Mouse (Mus musculus) forebrain, embryonic 13.5 days (tissue): Measurements from ENCODE around the gene Kcnmb1. TPM values are rescaled to one million over a fixed set of nuclear protein-coding genes. Genes with fewer than 3 reads are reported as not detected.

ENCODE experiments used
- ATAC-seq: fragments of 200-750 bp; cut with Nextera tagmentation; 2 replicates; pipeline ENCODE4 v1.8.0; 2017
- H3K27ac ChIP-seq: fragments of 300-500 bp; sonication (generic); 2 replicates; pipeline ENCODE4 v1.5.1; 2015; ENCODE audit warnings: inconsistent platforms, mild to moderate bottlenecking, moderate library complexity
- H3K27me3 ChIP-seq: fragments of 300-500 bp; sonication (generic); 2 replicates; pipeline ENCODE4 v1.6.1; 2015; ENCODE audit warnings: mild to moderate bottlenecking, inconsistent platforms
- H3K36me3 ChIP-seq: fragments of 300-500 bp; sonication (generic); 2 replicates; pipeline ENCODE4 v1.6.1; 2015; ENCODE audit warnings: mild to moderate bottlenecking, inconsistent platforms; ENCODE audit not compliant: poor library complexity, severe bottlenecking
- H3K4me1 ChIP-seq: fragments of 300-500 bp; sonication (generic); 2 replicates; pipeline ENCODE4 v1.6.1; 2015; ENCODE audit warnings: inconsistent platforms
- H3K4me2 ChIP-seq: fragments of 300-500 bp; sonication (generic); 2 replicates; pipeline ENCODE4 v1.6.1; 2015; ENCODE audit warnings: inconsistent platforms, mild to moderate bottlenecking, moderate library complexity
- H3K4me3 ChIP-seq: fragments of 300-500 bp; sonication (generic); 2 replicates; pipeline ENCODE4 v1.5.1; 2015; ENCODE audit warnings: mild to moderate bottlenecking, inconsistent platforms
- H3K9ac ChIP-seq: fragments of 300-500 bp; sonication (generic); 2 replicates; pipeline ENCODE4 v1.6.1; 2015; ENCODE audit warnings: mild to moderate bottlenecking, inconsistent platforms
- H3K9me3 ChIP-seq: fragments of 300-500 bp; sonication (generic); replicated peaks from 2 replicates; pipeline ENCODE4 v1.6.1; 2016; ENCODE audit warnings: inconsistent platforms
- WGBS: fragments of 180-500 bp; shearing (Covaris S2); methylation state at CpG from one replicate; pipeline ENCODE4 v1.1.7; 2015; 5-methylcytosine and 5-hydroxymethylcytosine counted together
- polyA plus RNA-seq: library from polyadenylated mRNA; unstranded; fragments of >200 nt; fragmentation: Nextera tagmentation; extraction: Ambion mirVana; gene quantifications from 2 replicates; pipeline ENCODE4 v1.2.1, GENCODE M21; 2015

Kcnmb1 gene
- polyA plus RNA-seq = 0.05 and 0.09 TPM in 2 replicates

DNA sequence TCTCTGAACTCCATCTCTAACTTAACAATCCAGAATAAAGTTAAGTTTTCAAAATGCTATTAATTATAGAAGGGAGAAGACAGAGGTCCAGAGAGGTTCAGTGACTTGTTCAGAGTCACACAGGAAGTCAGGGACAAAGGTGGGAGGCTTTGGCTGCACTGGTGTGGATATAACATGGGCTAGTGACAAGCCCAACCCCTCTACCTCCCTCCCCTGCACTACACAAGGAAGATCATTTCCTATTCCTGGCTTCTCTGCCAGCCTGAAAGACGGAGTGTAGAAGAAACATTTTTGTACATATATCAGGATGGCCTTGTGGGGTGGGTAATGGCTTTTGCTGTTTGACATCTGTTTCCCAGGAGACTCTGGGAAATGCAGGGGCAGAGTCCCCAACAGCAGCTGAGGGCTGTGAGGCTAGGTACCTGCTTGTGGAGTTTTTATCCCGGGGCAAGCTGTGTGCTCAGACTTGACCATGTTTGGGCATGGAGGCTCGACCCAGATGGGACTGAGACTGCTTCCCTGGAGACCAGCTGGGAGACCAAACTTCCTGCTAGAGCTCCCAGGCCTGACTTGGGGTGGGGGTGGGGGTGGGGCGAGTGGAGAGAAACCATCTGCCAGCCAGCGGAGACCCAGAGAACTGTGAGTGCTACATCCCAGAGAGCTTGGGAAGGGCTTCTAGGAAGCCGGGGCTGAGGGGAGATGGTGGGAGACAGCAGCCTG is at the start of gene Kcnmb1:
Gene Kcnmb1, plus strand, starts transcription at position 326 of the 720 bp plus-strand sequence.
- 0 out of 2 replicates have a peak, but pooled peaks have one; percentile 27 for ATAC-seq
- no peaks in the 10 kb centered on the region for H3K9me3 ChIP-seq
- H3K9ac ChIP-seq = no peak within 1 kb of the TSS
- H3K4me3 ChIP-seq = no peak within 1 kb of the TSS
- no peak within 1 kb of the TSS for H3K4me2 ChIP-seq
- 61% methylated on average over 6 of the region's 6 CpGs for WGBS
- H3K4me1 ChIP-seq = no peaks in the 10 kb centered on the region
- no peak within 1 kb of the TSS for H3K27ac ChIP-seq
- H3K36me3 ChIP-seq = no peaks in the 10 kb centered on the region
- no peaks in the 10 kb centered on the region for H3K27me3 ChIP-seq

DNA sequence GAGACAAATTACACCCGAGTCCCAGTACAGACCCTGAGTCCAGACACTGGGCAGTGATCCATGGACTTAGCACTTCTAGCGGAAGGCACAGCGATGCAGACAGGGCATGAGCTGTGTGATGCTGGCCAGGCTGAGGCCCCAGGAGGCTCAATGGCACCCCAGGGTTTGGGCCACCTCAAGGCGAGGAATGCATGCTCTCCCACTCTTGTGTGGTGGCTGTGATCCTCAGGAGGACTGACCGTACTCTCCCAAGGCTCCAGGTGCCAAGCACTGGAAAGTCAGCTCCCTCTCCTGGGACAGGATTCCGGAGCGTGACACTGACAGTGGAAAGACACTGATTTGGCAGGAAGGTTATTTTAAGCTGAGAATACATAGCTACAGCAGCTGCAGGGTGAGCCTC is 49.8 kb upstream of the Kcnmb1 start:
- H3K9ac ChIP-seq = no peak overlapping the region
- H3K4me1 ChIP-seq = peaks cover 15% of the 10 kb centered on the region
- no peak overlapping the region for H3K27ac ChIP-seq
- H3K27me3 ChIP-seq = no peaks in the 10 kb centered on the region
- no peak overlapping the region for H3K4me2 ChIP-seq
- no peaks in the 10 kb centered on the region for H3K9me3 ChIP-seq
- no peak overlapping the region for H3K4me3 ChIP-seq
- ATAC-seq = no peak
- 84% methylated on average over 7 of the region's 7 CpGs for WGBS
- H3K36me3 ChIP-seq = no peaks in the 10 kb centered on the region

GRCm38 (mm10) chr11:33914216-33914615 is 48.6 kb upstream of the Kcnmb1 start:
- no peaks in the 10 kb centered on the region for H3K27me3 ChIP-seq
- H3K4me2 ChIP-seq = no peak overlapping the region
- no peak overlapping the region for H3K9ac ChIP-seq
- ATAC-seq = no peak
- H3K36me3 ChIP-seq = no peaks in the 10 kb centered on the region
- H3K4me1 ChIP-seq = peaks cover 15% of the 10 kb centered on the region
- 48% methylated on average over 12 of the region's 12 CpGs for whole genome bisulfite sequencing
- no peak overlapping the region for H3K27ac ChIP-seq
- no peaks in the 10 kb centered on the region for H3K9me3 ChIP-seq
- no peak overlapping the region for H3K4me3 ChIP-seq

GRCm38 (mm10) chr11:33917574-33917973 is 45.2 kb upstream of the Kcnmb1 start:
- H3K4me3 ChIP-seq = no peak overlapping the region
- H3K4me1 ChIP-seq = peaks cover 5% of the 10 kb centered on the region
- no peaks in the 10 kb centered on the region for H3K9me3 ChIP-seq
- no peaks in the 10 kb centered on the region for H3K27me3 ChIP-seq
- 23% methylated on average over 6 of the region's 6 CpGs for WGBS
- no peak overlapping the region for H3K4me2 ChIP-seq
- H3K27ac ChIP-seq = no peak overlapping the region
- no peaks in the 10 kb centered on the region for H3K36me3 ChIP-seq
- peak; percentile 82 for ATAC-seq
- H3K9ac ChIP-seq = no peak overlapping the region

GRCm38 (mm10) chr11:33918424-33918823 is 44.4 kb upstream of the Kcnmb1 start:
- Histone ChIP-seq H3K4me1 (no peaks in the 10 kb centered on the region), H3K27me3 (no peaks in the 10 kb centered on the region), H3K4me2 (no peak overlapping the region), H3K4me3 (no peak overlapping the region), H3K36me3 (no peaks in the 10 kb centered on the region), H3K9ac (no peak overlapping the region), H3K9me3 (no peaks in the 10 kb centered on the region), H3K27ac (no peak overlapping the region)
- 25% methylated on average over 2 of the region's 2 CpGs for WGBS
- ATAC-seq = no peak

DNA sequence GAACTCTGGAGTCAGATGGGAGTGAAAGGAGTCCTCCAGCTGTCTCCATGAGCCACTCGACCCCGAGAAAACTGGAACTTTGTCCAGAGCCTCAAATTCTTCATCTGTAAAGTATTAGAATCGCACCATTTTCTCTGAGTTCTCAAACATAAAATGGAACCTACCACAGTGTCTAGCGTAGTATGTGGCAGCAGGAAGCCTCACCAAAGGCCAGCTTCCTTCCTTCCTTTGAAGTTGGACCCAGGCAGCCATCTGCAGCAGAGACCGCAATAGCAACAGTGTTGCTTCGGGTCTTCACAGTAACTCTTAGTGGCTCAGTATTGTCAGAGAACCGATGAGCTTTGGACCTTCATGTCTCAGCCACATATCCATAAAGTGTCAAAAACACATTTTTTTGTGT is 43.0 kb upstream of the Kcnmb1 start:
- no peak for ATAC-seq
- WGBS = 91% methylated on average over 7 of the region's 7 CpGs
- Histone ChIP-seq H3K9me3 (no peaks in the 10 kb centered on the region), H3K9ac (no peak overlapping the region), H3K4me2 (no peak overlapping the region), H3K4me1 (no peaks in the 10 kb centered on the region), H3K4me3 (no peak overlapping the region), H3K27me3 (no peaks in the 10 kb centered on the region), H3K36me3 (no peaks in the 10 kb centered on the region), H3K27ac (no peak overlapping the region)

DNA sequence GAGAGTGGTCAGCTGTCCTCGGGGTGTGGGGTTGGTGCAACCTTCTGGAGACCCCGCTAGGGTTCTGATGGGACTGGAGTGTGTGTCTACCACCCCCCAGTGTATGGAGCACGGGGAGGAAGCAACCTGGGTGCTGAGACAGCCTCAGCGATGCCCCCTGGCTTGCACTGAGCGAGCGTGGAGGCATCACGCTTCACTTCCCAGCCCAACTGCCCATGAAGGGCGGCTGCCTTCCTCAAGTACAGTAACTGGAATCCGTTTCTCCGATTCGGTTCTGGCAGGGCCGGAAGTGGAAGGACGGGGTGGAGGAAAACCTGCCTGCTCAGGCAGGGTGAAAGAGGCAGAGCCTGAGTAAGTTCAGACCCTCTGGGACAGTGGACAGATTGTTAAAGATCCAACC is 41.4 kb upstream of the Kcnmb1 start:
- H3K9me3 ChIP-seq = no peaks in the 10 kb centered on the region
- ATAC-seq = no peak
- 0 out of 2 replicates have a peak, but pooled peaks cover 2% of the 10 kb centered on the region for H3K4me1 ChIP-seq
- H3K9ac ChIP-seq = no peak overlapping the region
- H3K4me2 ChIP-seq = no peak overlapping the region
- H3K27me3 ChIP-seq = no peaks in the 10 kb centered on the region
- no peak overlapping the region for H3K4me3 ChIP-seq
- no peak overlapping the region for H3K27ac ChIP-seq
- WGBS = 69% methylated on average over 13 of the region's 13 CpGs
- no peaks in the 10 kb centered on the region for H3K36me3 ChIP-seq

DNA sequence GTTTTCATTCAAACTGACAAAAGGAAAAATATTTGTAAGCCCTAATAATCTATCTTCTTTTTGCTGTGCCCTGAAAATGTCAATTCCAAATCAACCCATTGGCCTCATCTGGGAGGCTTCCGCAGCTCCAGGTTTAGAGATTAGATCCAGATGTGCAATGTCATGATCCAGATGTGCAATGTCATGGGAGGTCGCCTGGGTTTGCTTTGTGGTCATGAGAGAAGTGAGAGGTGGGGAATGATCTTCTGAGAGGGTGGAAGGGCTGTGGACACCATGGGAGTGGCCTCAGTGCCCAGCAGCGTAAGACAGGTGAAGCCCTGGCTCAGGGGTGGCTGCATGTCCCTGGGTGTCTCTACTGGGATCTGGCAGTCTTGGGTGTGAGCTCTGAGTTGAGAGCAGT is 39.8 kb upstream of the Kcnmb1 start:
- no peaks in the 10 kb centered on the region for H3K9me3 ChIP-seq
- H3K36me3 ChIP-seq = no peaks in the 10 kb centered on the region
- 0 out of 2 replicates have a peak, but pooled peaks cover 9% of the 10 kb centered on the region for H3K4me1 ChIP-seq
- no peaks in the 10 kb centered on the region for H3K27me3 ChIP-seq
- no peak overlapping the region for H3K9ac ChIP-seq
- no peak overlapping the region for H3K4me2 ChIP-seq
- no peak overlapping the region for H3K27ac ChIP-seq
- WGBS = 73% methylated on average over 3 of the region's 3 CpGs
- ATAC-seq = no peak
- H3K4me3 ChIP-seq = no peak overlapping the region

GRCm38 (mm10) chr11:33925778-33926177 is 37.0 kb upstream of the Kcnmb1 start:
- Histone ChIP-seq H3K4me3 (no peak overlapping the region), H3K9ac (no peak overlapping the region), H3K36me3 (no peaks in the 10 kb centered on the region), H3K4me2 (no peak overlapping the region), H3K9me3 (no peaks in the 10 kb centered on the region), H3K27ac (no peak overlapping the region), H3K4me1 (0 out of 2 replicates have a peak, but pooled peaks cover 12% of the 10 kb centered on the region), H3K27me3 (no peaks in the 10 kb centered on the region)
- WGBS = 65% methylated on average over 8 of the region's 8 CpGs
- ATAC-seq = no peak

GRCm38 (mm10) chr11:33926551-33926950 is 36.3 kb upstream of the Kcnmb1 start:
- ATAC-seq = no peak
- no peaks in the 10 kb centered on the region for H3K36me3 ChIP-seq
- no peak overlapping the region for H3K4me2 ChIP-seq
- no peaks in the 10 kb centered on the region for H3K27me3 ChIP-seq
- H3K27ac ChIP-seq = no peak overlapping the region
- 71% methylated on average over 2 of the region's 2 CpGs for WGBS
- H3K9me3 ChIP-seq = no peaks in the 10 kb centered on the region
- H3K9ac ChIP-seq = no peak overlapping the region
- H3K4me1 ChIP-seq = 0 out of 2 replicates have a peak, but pooled peaks cover 12% of the 10 kb centered on the region
- no peak overlapping the region for H3K4me3 ChIP-seq

DNA sequence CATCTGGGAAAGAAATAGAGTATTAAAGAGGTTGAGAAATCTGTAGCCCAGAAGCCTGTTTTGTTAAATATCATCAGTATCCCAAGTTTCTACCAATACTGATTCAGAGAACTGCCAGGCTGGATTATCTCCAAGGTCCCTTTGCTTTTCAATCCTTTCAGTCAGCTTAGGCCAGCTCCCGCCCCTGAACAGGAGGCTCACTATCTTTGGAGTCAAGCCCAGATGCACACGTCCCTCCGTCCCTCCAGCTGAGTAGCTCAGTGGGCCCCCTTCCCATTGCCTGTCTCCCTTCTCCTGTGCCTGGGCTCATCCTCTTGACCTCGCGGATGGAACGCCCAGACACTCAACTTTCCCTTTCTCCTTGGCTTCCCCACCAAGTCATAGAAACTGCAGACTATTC is 35.5 kb upstream of the Kcnmb1 start:
- H3K27me3 ChIP-seq = no peaks in the 10 kb centered on the region
- 51% methylated on average over 6 of the region's 6 CpGs for WGBS

GRCm38 (mm10) chr11:33927836-33928235 is 35.0 kb upstream of the Kcnmb1 start:
- no peaks in the 10 kb centered on the region for H3K9me3 ChIP-seq
- H3K4me1 ChIP-seq = peaks cover 21% of the 10 kb centered on the region; the same call in 1 of the 2 replicates
- H3K4me2 ChIP-seq = no peak overlapping the region
- H3K27me3 ChIP-seq = no peaks in the 10 kb centered on the region
- WGBS = 79% methylated on average over 4 of the region's 4 CpGs
- no peak overlapping the region for H3K4me3 ChIP-seq
- H3K36me3 ChIP-seq = no peaks in the 10 kb centered on the region
- H3K9ac ChIP-seq = no peak overlapping the region
- ATAC-seq = no peak
- no peak overlapping the region for H3K27ac ChIP-seq

More for the DNA sequence above, 35.5 kb upstream of the Kcnmb1 start:
- ATAC-seq = no peak
- no peak overlapping the region for H3K9ac ChIP-seq
- peaks cover 16% of the 10 kb centered on the region; the same call in 1 of the 2 replicates for H3K4me1 ChIP-seq
- H3K9me3 ChIP-seq = no peaks in the 10 kb centered on the region
- no peak overlapping the region for H3K4me3 ChIP-seq
- H3K27ac ChIP-seq = no peak overlapping the region
- no peak overlapping the region for H3K4me2 ChIP-seq
- no peaks in the 10 kb centered on the region for H3K36me3 ChIP-seq

- no peaks in the 10 kb centered on the region for H3K27me3 ChIP-seq
- H3K4me3 ChIP-seq = no peak overlapping the region
- H3K4me2 ChIP-seq = no peak overlapping the region
Observed at GRCm38 (mm10) chr11:33928658-33929057, 34.2 kb upstream of the Kcnmb1 start.

More at GRCm38 (mm10) chr11:33928658-33929057, 34.2 kb upstream of the Kcnmb1 start:
- H3K36me3 ChIP-seq = no peaks in the 10 kb centered on the region
- no peaks in the 10 kb centered on the region for H3K9me3 ChIP-seq
- no peak for ATAC-seq
- H3K4me1 ChIP-seq = peaks cover 22% of the 10 kb centered on the region; the same call in 1 of the 2 replicates
- H3K9ac ChIP-seq = no peak overlapping the region
- H3K27ac ChIP-seq = no peak overlapping the region
- WGBS = 52% methylated on average over 7 of the region's 7 CpGs
